Mouse (Mus musculus) heart, postnatal 0 days (tissue): ENCODE measurements around the gene Zfp36l2.

Source experiments
- CTCF ChIP-seq: IDR thresholded peaks from 2 replicates; pipeline ENCODE4 v1.5.1; 2016; ENCODE audit warnings: antibody characterized with exemption, control low read depth, low read depth
- EP300 ChIP-seq: IDR thresholded peaks from 2 replicates; pipeline ENCODE4 v1.6.1; 2016; ENCODE audit warnings: antibody characterized with exemption, low read depth

- no peak for TF ChIP-seq EP300
- TF ChIP-seq CTCF = no peak
These were observed 36.6 kb upstream of the Zfp36l2 start for GRCm38 (mm10) chr17:84224217-84224887.
